Mouse (Mus musculus) C2C12 (cell line): ENCODE data around the gene Gm6309.

Source experiments
- CEBPB ChIP-seq: IDR thresholded peaks from one replicate; pipeline ENCODE4 v1.6.1; 2011; ENCODE audit warnings: low read depth, mild to moderate bottlenecking, control low read depth, moderate library complexity
- CTCF ChIP-seq: IDR thresholded peaks from one replicate; pipeline ENCODE4 v1.5.1; 2011; ENCODE audit not compliant: control insufficient read depth, insufficient read depth, insufficient read length
- FOSL1 ChIP-seq: IDR thresholded peaks from one replicate; pipeline ENCODE4 v1.8.0; 2011; ENCODE audit warnings: mild to moderate bottlenecking, low read length; ENCODE audit not compliant: poor library complexity, insufficient read depth, severe bottlenecking
- MAX ChIP-seq: IDR thresholded peaks from one replicate; pipeline ENCODE4 v1.6.1; 2011; ENCODE audit warnings: mild to moderate bottlenecking, control low read depth
- MYOD1 ChIP-seq: IDR thresholded peaks from one replicate; pipeline ENCODE4 v1.6.1; 2011; ENCODE audit warnings: low read depth; ENCODE audit not compliant: control insufficient read depth, insufficient read length
- MYOG ChIP-seq: IDR thresholded peaks from one replicate; pipeline ENCODE4 v1.6.1; 2011; ENCODE audit not compliant: control insufficient read depth, insufficient read length; ENCODE audit errors: extremely low read depth

GRCm38 (mm10) chr5:146205537-146205936, 35.0 kb upstream of the Gm6309 start:
- TF ChIP-seq CTCF = no peak
- no peak for TF ChIP-seq MYOD1
- no peak for TF ChIP-seq MYOG
- no peak for TF ChIP-seq CEBPB
- no peak for TF ChIP-seq MAX
- no peak for TF ChIP-seq FOSL1
